Mouse (Mus musculus) ES-Bruce4 (cell line): ENCODE data around the gene Rimbp3.

Experiments used
- CTCF ChIP-seq: IDR thresholded peaks from one replicate; pipeline ENCODE4 v1.8.1; 2011; ENCODE audit warnings: low read depth, low read length
- EP300 ChIP-seq: IDR thresholded peaks from 2 replicates; pipeline ENCODE4 v1.6.1; 2011; ENCODE audit warnings: low read depth, low read length; ENCODE audit not compliant: insufficient read depth

GRCm38 (mm10) chr16:17179706-17180105, 28.7 kb upstream of the Rimbp3 start:
- TF ChIP-seq EP300, result no peak
- no peak for TF ChIP-seq CTCF
